Mouse (Mus musculus): Measurements from ENCODE around the gene Fto. TPM values are rescaled to one million over a fixed set of nuclear protein-coding genes. Genes with fewer than 3 reads are reported as not detected.

The Fto gene
- total and polyA plus RNA-seq, 3 experiments, result 8.4 to 43.2 (median 15.7) TPM

GRCm38 (mm10) chr8:91357493-91358014 is 44.2 kb downstream of the Fto start (continued):
- TF ChIP-seq ZC3H11A (IDR thresholded peaks at IDR 0.05; ENCODE audit: low read depth, low read length) (no peak), ZKSCAN1 (IDR thresholded peaks at IDR 0.05; ENCODE audit: borderline replicate concordance, low read depth, low read length) (no peak), CHD2 (IDR thresholded peaks at IDR 0.05; ENCODE audit: low read length) (no peak)

- in situ Hi-C loops (cut with MboI; ENCODE audit: low pct_ligation_motif_present, low pct_unique_long_range_greater_than_20kb, low sequenced_read_pairs) (no loop called here), dilution Hi-C loops (cut with MboI; ENCODE audit: extremely low pct_ligation_motif_present, extremely low pct_unique_long_range_greater_than_20kb, low sequenced_read_pairs) (no loop called here)
- DNase-seq (ENCODE audit: extremely low read depth), result no peak
- H3K9ac ChIP-seq (ENCODE audit: insufficient read depth, low read depth), result no peak overlapping the region
- no peak for TF ChIP-seq MAFK (IDR thresholded peaks at IDR 0.05; ENCODE audit: insufficient replicate concordance, low read length)
- no peak for TF ChIP-seq TCF12 (IDR thresholded peaks at IDR 0.05; ENCODE audit: low read depth, low read length)
- TF ChIP-seq POLR2AphosphoS2 (IDR thresholded peaks at IDR 0.05; ENCODE audit: low read depth, low read length), result no peak
- TF ChIP-seq GABPA (IDR thresholded peaks at IDR 0.05; ENCODE audit: insufficient replicate concordance, low read depth, low read length), result no peak
- no peak for TF ChIP-seq CTCF (conservative IDR thresholded peaks at IDR 0.05 in 1 of 2, IDR thresholded peaks at IDR 0.05 in 1 of 2; ENCODE audit: low read depth in 2 of 2, low read length in 2 of 2)
- no peak for TF ChIP-seq MYC (IDR thresholded peaks at IDR 0.05; ENCODE audit: low read depth, low read length)
- TF ChIP-seq ELF1 (IDR thresholded peaks at IDR 0.05; ENCODE audit: low read depth, low read length), result no peak
- TF ChIP-seq PAX5 (IDR thresholded peaks at IDR 0.05; ENCODE audit: low read length), result no peak
- no peak for TF ChIP-seq MEF2A (IDR thresholded peaks at IDR 0.05; ENCODE audit: borderline replicate concordance, low read depth, low read length)
- TF ChIP-seq ETS1 (conservative IDR thresholded peaks at IDR 0.05; ENCODE audit: low read depth, low read length), result no peak
- H3K27ac ChIP-seq (ENCODE audit: insufficient read depth, low read depth), result no peak overlapping the region
- no peak overlapping the region for H3K4me2 ChIP-seq (ENCODE audit: insufficient read depth, low read depth, poor library complexity, severe bottlenecking)
- H3K27me3 ChIP-seq (replicated peaks), result no peaks in the 10 kb centered on the region
- no peaks in the 10 kb centered on the region for H3K9me3 ChIP-seq (replicated peaks; ENCODE audit: low read length)
- no peak overlapping the region for H3K4me3 ChIP-seq (replicated peaks in 1 of 3; ENCODE audit: low read depth in 2 of 3, low read length in 2 of 3, poor library complexity in 1 of 3)
- H3K4me1 ChIP-seq (ENCODE audit: control insufficient read depth in 1 of 2, insufficient read depth in 2 of 2), result peaks cover 0 to 15% of the 10 kb centered on the region in 2 experiments; a peak in 2 of 4 replicates
- H3K79me2 ChIP-seq (replicated peaks; ENCODE audit: control insufficient read depth, extremely low read depth, insufficient read depth, poor library complexity, severe bottlenecking), result no peaks in the 10 kb centered on the region
- peaks cover 0 to 33% of the 10 kb centered on the region in 2 experiments for H3K36me3 ChIP-seq (replicated peaks in 1 of 2; ENCODE audit: control insufficient read depth in 1 of 2, insufficient read depth in 1 of 2, low read length in 1 of 2)
Measured at GRCm38 (mm10) chr8:91358016-91358415, 44.7 kb downstream of the Fto start.

- TF ChIP-seq TCF12 (IDR thresholded peaks at IDR 0.05; ENCODE audit: low read depth, low read length), result no peak
- no peak for TF ChIP-seq TBP (conservative IDR thresholded peaks at IDR 0.05; ENCODE audit: low read depth, low read length)
- no peak for TF ChIP-seq E2F4 (IDR thresholded peaks at IDR 0.05; ENCODE audit: insufficient replicate concordance, low read depth, low read length)
- TF ChIP-seq SMC3 (IDR thresholded peaks at IDR 0.05; ENCODE audit: low read depth, low read length), result no peak
- TF ChIP-seq ELF1 (IDR thresholded peaks at IDR 0.05; ENCODE audit: low read depth, low read length), result no peak
- no peak for TF ChIP-seq MYC (IDR thresholded peaks at IDR 0.05; ENCODE audit: low read depth, low read length)
- no peak for TF ChIP-seq ETS1 (conservative IDR thresholded peaks at IDR 0.05; ENCODE audit: low read depth, low read length)
- TF ChIP-seq CHD2 (IDR thresholded peaks at IDR 0.05; ENCODE audit: low read length), result no peak
- no peak for TF ChIP-seq CTCF (conservative IDR thresholded peaks at IDR 0.05 in 1 of 2, IDR thresholded peaks at IDR 0.05 in 1 of 2; ENCODE audit: low read depth in 2 of 2, low read length in 2 of 2)
- TF ChIP-seq JUN (IDR thresholded peaks at IDR 0.05; ENCODE audit: insufficient read depth, low read depth, low read length), result no peak
- TF ChIP-seq GABPA (IDR thresholded peaks at IDR 0.05; ENCODE audit: insufficient replicate concordance, low read depth, low read length), result no peak
- TF ChIP-seq ZKSCAN1 (IDR thresholded peaks at IDR 0.05; ENCODE audit: borderline replicate concordance, low read depth, low read length), result no peak
- no peak for TF ChIP-seq JUND (conservative IDR thresholded peaks at IDR 0.05; ENCODE audit: low read depth, low read length)
- TF ChIP-seq MEF2A (IDR thresholded peaks at IDR 0.05; ENCODE audit: borderline replicate concordance, low read depth, low read length), result no peak
- TF ChIP-seq RCOR1 (conservative IDR thresholded peaks at IDR 0.05; ENCODE audit: low read depth, low read length), result no peak
- no peak for TF ChIP-seq MAZ (IDR thresholded peaks at IDR 0.05; ENCODE audit: low read depth, low read length)
- TF ChIP-seq HCFC1 (IDR thresholded peaks at IDR 0.05; ENCODE audit: low read depth, low read length), result no peak
- no peak for TF ChIP-seq RAD21 (IDR thresholded peaks at IDR 0.05; ENCODE audit: low read depth, low read length)
- TF ChIP-seq ZMIZ1 (IDR thresholded peaks at IDR 0.05; ENCODE audit: low read depth, low read length), result no peak
- no peak for TF ChIP-seq NRF1 (IDR thresholded peaks at IDR 0.05; ENCODE audit: low read depth, low read length)
- H3K9me3 ChIP-seq (replicated peaks; ENCODE audit: low read length), result no peaks in the 10 kb centered on the region
- no peak for DNase-seq (ENCODE audit: extremely low read depth)
- peaks cover 0 to 15% of the 10 kb centered on the region in 2 experiments; a peak in 2 of 4 replicates for H3K4me1 ChIP-seq (ENCODE audit: control insufficient read depth in 1 of 2, insufficient read depth in 2 of 2)
- peaks cover 0 to 40% of the 10 kb centered on the region in 2 experiments for H3K36me3 ChIP-seq (replicated peaks in 1 of 2; ENCODE audit: control insufficient read depth in 1 of 2, insufficient read depth in 1 of 2, low read length in 1 of 2)
- H3K79me2 ChIP-seq (replicated peaks; ENCODE audit: control insufficient read depth, extremely low read depth, insufficient read depth, poor library complexity, severe bottlenecking), result no peaks in the 10 kb centered on the region
- no peaks in the 10 kb centered on the region for H3K27me3 ChIP-seq (replicated peaks)
- dilution Hi-C loops (cut with MboI; ENCODE audit: extremely low pct_ligation_motif_present, extremely low pct_unique_long_range_greater_than_20kb, low sequenced_read_pairs), result no loop called here
- H3K9ac ChIP-seq (ENCODE audit: insufficient read depth, low read depth), result no peak overlapping the region
- no peak overlapping the region for H3K4me2 ChIP-seq (ENCODE audit: insufficient read depth, low read depth, poor library complexity, severe bottlenecking)
- H3K4me3 ChIP-seq (replicated peaks in 1 of 3; ENCODE audit: low read depth in 2 of 3, low read length in 2 of 3, poor library complexity in 1 of 3), result no peak overlapping the region
- in situ Hi-C loops (cut with MboI; ENCODE audit: low pct_ligation_motif_present, low pct_unique_long_range_greater_than_20kb, low sequenced_read_pairs), result no loop called here
- H3K27ac ChIP-seq (ENCODE audit: insufficient read depth, low read depth), result no peak overlapping the region
Measured at GRCm38 (mm10) chr8:91359511-91359910, 46.2 kb downstream of the Fto start.

Data from CH12.LX (cell line).